Mouse (Mus musculus): ENCODE results near the gene Gm10643. TPM values are rescaled to one million over a fixed set of nuclear protein-coding genes. Genes with fewer than 3 reads are reported as not detected.

The Gm10643 gene
- polyA plus RNA-seq (2015; fragmentation: Nextera tagmentation; extraction: Ambion mirVana) = 0.52 and 0.81 TPM in 2 replicates

DNA sequence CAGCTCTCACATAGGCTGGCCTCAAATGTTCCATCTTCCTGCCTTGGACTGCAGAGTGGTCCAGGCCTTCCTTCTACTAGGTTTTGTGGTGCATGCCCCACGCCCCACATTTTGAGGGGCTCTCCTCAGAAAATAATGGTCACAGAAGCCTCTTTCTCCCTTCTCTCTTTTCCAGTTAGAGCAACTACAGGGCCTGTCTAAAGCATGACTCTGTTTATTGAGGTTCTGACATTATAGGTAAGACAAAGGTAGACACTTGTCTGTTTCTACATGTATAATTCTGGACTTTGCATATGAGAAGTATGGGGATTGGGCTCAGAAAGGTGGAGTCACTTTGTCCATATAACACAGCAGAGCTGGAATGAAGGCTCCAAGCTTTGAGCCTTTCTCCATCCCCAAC, at the start of gene Gm10643:
Gm10643 (minus strand) TSS at position 101 of the 400 bp plus-strand sequence.

DNA sequence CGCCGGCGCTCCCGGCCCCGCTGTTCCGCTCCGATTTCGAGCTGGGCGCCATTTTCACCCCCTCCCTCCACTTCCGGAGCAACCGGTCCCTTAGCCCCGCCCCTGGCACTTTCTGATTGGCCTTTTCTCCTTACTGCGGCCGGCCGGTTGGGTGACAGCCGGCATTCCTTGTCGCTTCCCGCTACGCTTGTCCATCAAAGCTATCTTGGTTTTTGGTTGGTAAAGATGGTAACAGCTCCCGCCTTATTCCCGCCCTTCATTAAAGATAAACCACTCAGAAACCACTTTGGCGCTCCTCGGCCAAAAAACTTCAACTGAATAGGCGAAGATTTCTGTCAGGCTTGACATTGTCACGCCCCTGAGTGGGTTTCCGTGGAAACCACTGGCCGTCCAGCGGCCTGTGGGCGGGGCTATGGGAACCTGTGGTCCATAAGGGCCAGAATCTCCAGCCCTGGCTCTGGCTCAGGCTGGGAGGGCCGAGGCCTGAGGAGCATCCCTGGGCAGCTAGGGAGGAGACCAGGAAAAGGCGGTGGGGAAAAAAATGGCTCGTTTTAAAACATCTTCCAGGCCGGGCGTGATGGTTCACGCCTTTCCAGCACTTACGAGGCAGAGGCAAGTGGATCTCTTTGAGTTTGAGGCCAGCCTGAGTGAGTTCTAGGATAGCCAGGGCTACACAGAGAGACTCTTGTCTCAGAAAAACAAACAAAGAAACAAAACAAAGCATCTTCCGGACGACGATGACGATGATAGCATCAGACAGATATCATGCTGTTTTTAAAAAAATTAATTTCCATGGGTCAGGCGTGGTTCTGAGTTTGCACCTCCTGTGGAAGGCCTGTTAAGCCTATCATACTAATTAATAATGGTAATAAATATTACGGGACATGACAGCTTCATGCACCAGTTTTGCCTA, 40.0 kb upstream of the Gm10643 start, which contains the start of gene Dcaf15:
Dcaf15 (minus strand) TSS at position 72 of the 913 bp plus-strand sequence.

DNA sequence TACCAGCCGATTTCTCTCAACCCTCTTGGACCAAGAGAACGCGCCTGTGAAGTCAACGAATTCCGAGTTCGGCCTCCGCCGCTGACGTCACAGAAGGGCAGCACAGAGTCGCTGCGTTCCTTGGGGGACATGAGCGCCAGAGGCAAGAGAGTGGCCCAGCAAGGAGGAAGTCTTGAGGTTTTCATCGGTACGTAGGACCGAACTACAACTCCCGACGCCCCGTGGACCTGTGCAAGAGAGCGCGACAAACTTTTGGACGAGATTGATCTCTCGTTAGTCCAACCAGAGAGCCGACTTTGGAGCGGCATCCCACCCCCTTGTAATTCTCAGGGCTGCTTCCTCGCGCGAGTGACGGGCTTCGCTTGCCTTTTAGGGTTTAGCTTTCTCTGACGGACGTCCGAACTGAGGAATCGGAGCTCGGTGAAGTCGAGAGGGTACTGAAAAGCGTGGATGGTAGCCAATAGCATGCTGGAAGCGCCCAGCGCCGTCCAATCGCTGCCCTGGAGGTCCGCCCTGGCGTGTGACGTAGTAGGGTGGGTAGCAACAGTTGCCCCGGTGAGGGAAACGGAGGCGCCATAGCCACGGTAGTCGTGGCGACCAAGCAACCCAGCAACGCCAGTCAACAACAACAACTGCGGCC, 1.5 kb upstream of the Gm10643 start, which contains the start of gene Rfx1:
Rfx1 (plus strand) TSS at position 544 of the 640 bp plus-strand sequence.

DNA sequence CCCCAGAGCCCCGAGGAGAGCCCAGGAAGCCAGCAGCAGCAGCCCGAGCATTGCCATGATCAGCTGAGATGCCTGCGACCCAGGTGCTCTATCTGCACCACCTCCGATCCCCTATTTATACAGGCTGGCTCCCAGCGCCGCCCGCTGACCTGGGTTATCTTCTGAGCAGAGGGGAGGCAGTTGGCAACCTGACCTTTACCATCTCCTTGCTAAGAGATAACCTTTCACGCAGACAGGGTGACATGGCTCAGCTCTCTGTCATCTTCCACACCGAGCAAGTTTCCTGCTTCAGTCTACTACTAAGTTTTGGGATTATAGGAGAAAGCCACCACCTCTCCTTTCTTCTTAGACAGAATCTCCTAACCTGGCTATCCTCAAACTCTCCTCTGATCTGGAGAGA, 20.0 kb downstream of the Gm10643 start, which contains the start of gene Rln3:
Rln3 (minus strand) TSS at position 101 of the 400 bp plus-strand sequence.

GRCm38 (mm10) chr8:84042066-84042947, 22.6 kb downstream of the Gm10643 start, which contains the start of gene Il27ra:
Gene Il27ra (minus strand): TSS chr8:84042589.

GRCm38 (mm10) chr8:84021096-84021495, 43.8 kb downstream of the Gm10643 start, which contains the start of gene Palm3:
Gene Palm3 (plus strand): TSS chr8:84021471.

MicroRNA genes within 50 kb of the gene (microRNA counts, 519-probe panel; counts per million panel counts)
- 5,222 counts per million, percentile 37 among the panel's probes with 10 or more counts for microRNA mmu-miR-709

Other genes with a start within 250 kb of the Gm10643 start
- 4.6 and 7.3 TPM in 2 replicates for gene Adgrl1, start 165.0 kb downstream of the Gm10643 start, polyA plus RNA-seq (2015; fragmentation: Nextera tagmentation; extraction: Ambion mirVana)
- gene Gm10644, start 109.9 kb downstream of the Gm10643 start, polyA plus RNA-seq (2015; fragmentation: Nextera tagmentation; extraction: Ambion mirVana) = 0.10 TPM in 1 of 2 replicates, not detected in the other
- 114 and 127 TPM in 2 replicates for gene Asf1b, start 109.6 kb downstream of the Gm10643 start, polyA plus RNA-seq (2015; fragmentation: Nextera tagmentation; extraction: Ambion mirVana)
- gene Prkaca, start 92.1 kb downstream of the Gm10643 start, polyA plus RNA-seq (2015; fragmentation: Nextera tagmentation; extraction: Ambion mirVana) = 37.9 and 38.8 TPM in 2 replicates
- gene Samd1, start 67.5 kb downstream of the Gm10643 start, polyA plus RNA-seq (2015; fragmentation: Nextera tagmentation; extraction: Ambion mirVana) = 11.6 and 14.0 TPM in 2 replicates
- gene 1700067K01Rik, start 63.6 kb downstream of the Gm10643 start, polyA plus RNA-seq (2015; fragmentation: Nextera tagmentation; extraction: Ambion mirVana) = 0.61 and 1.0 TPM in 2 replicates
- gene 2210011C24Rik, start 53.0 kb downstream of the Gm10643 start, polyA plus RNA-seq (2015; fragmentation: Nextera tagmentation; extraction: Ambion mirVana) = 0.26 and 0.28 TPM in 2 replicates
- gene Palm3, start 43.7 kb downstream of the Gm10643 start, polyA plus RNA-seq (2015; fragmentation: Nextera tagmentation; extraction: Ambion mirVana) = 1.0 and 1.1 TPM in 2 replicates
- gene Il27ra, start 22.5 kb downstream of the Gm10643 start, polyA plus RNA-seq (2015; fragmentation: Nextera tagmentation; extraction: Ambion mirVana) = 1.5 and 1.7 TPM in 2 replicates
- gene Rln3, start 20.1 kb downstream of the Gm10643 start, polyA plus RNA-seq (2015; fragmentation: Nextera tagmentation; extraction: Ambion mirVana) = 0.22 TPM in 1 of 2 replicates, not detected in the other
- gene Rfx1, start 1.7 kb upstream of the Gm10643 start, polyA plus RNA-seq (2015; fragmentation: Nextera tagmentation; extraction: Ambion mirVana) = 3.6 and 3.9 TPM in 2 replicates
- 6.1 and 7.5 TPM in 2 replicates for gene Dcaf15, start 39.6 kb upstream of the Gm10643 start, polyA plus RNA-seq (2015; fragmentation: Nextera tagmentation; extraction: Ambion mirVana)
- gene Podnl1, start 60.9 kb upstream of the Gm10643 start, polyA plus RNA-seq (2015; fragmentation: Nextera tagmentation; extraction: Ambion mirVana) = 0.19 and 0.32 TPM in 2 replicates
- 5.9 and 7.0 TPM in 2 replicates for gene Cc2d1a, start 82.8 kb upstream of the Gm10643 start, polyA plus RNA-seq (2015; fragmentation: Nextera tagmentation; extraction: Ambion mirVana)
- 0.29 and 0.30 TPM in 2 replicates for gene 4930432K21Rik, start 82.9 kb upstream of the Gm10643 start, polyA plus RNA-seq (2015; fragmentation: Nextera tagmentation; extraction: Ambion mirVana)
- gene Nanos3, start 120.1 kb upstream of the Gm10643 start, polyA plus RNA-seq (2015; fragmentation: Nextera tagmentation; extraction: Ambion mirVana) = 1.4 and 2.8 TPM in 2 replicates
- 2.5 and 3.1 TPM in 2 replicates for gene Zswim4, start 171.9 kb upstream of the Gm10643 start, polyA plus RNA-seq (2015; fragmentation: Nextera tagmentation; extraction: Ambion mirVana)
- 260 and 268 TPM in 2 replicates for gene D8Ertd738e, start 184.6 kb upstream of the Gm10643 start, polyA plus RNA-seq (2015; fragmentation: Nextera tagmentation; extraction: Ambion mirVana)
- gene Mri1, start 192.2 kb upstream of the Gm10643 start, polyA plus RNA-seq (2015; fragmentation: Nextera tagmentation; extraction: Ambion mirVana) = 63.5 and 65.6 TPM in 2 replicates
- gene Ccdc130, start 205.2 kb upstream of the Gm10643 start, polyA plus RNA-seq (2015; fragmentation: Nextera tagmentation; extraction: Ambion mirVana) = 6.9 and 10.5 TPM in 2 replicates